Mouse (Mus musculus): ENCODE data around the gene Lmf2. TPM values are rescaled to one million over a fixed set of nuclear protein-coding genes. Genes with fewer than 3 reads are reported as not detected.
A peak's percentile ranks its signal among the peaks of the same experiment; 100 is the strongest.

Gene Lmf2
- polyA plus RNA-seq, 1 experiment from 2014 or later: 41.1 TPM

- H3K4me3 ChIP-seq: no peak overlapping the region
- H3K9ac ChIP-seq: no peak overlapping the region
- H3K9me3 ChIP-seq (replicated peaks): no peaks in the 10 kb centered on the region
- no peak overlapping the region for H3K4me2 ChIP-seq
- no peak overlapping the region for H3K27ac ChIP-seq
- 90% methylated on average over 7 of the region's 7 CpGs for WGBS (ENCODE audit: insufficient replicate concordance)
- ATAC-seq: no peak
- H3K4me1 ChIP-seq: peaks cover 19% of the 10 kb centered on the region
- H3K36me3 ChIP-seq: peaks cover 98% of the 10 kb centered on the region
- H3K27me3 ChIP-seq (replicated peaks): no peaks in the 10 kb centered on the region
Observed at GRCm38 (mm10) chr15:89363051-89363450, 7.6 kb upstream of the Lmf2 start.

DNA sequence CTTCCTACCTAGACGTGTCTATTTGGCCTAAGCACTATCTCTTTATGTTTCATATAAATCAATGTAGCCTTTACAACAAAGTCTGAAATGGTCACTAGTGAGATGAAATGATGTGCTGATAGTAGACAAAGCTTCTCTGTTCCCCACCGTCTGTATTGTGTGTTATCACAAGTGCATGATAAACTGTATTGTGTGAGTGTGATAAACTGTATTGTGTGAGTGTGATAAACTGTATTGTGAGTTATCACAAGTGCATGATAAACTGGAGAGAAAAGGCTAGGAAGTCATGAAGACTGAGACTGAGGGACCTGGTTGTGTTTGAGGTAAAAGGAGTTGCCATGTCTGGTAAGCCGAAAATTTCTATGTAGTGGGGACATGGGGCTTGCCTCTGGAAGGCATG is 3.3 kb upstream of the Lmf2 start:
- Histone ChIP-seq H3K9me3 (replicated peaks) (no peaks in the 10 kb centered on the region), H3K27me3 (replicated peaks) (no peaks in the 10 kb centered on the region), H3K4me2 (0 out of 2 replicates have a peak overlapping the region, but pooled peaks have one; percentile 7), H3K36me3 (peaks cover 61% of the 10 kb centered on the region), H3K4me1 (peaks cover 44% of the 10 kb centered on the region), H3K27ac (no peak overlapping the region), H3K4me3 (no peak overlapping the region), H3K9ac (no peak overlapping the region; the same call in 1 of the 2 replicates)
- WGBS (ENCODE audit: insufficient replicate concordance): 31% methylated on average over 3 of the region's 3 CpGs
- no peak for ATAC-seq

- Histone ChIP-seq H3K9ac (peak overlapping the region; percentile 91), H3K9me3 (replicated peaks) (no peaks in the 10 kb centered on the region), H3K4me2 (peak overlapping the region; percentile 92), H3K27ac (peak overlapping the region; percentile 86), H3K4me1 (peaks cover 46% of the 10 kb centered on the region), H3K27me3 (replicated peaks) (no peaks in the 10 kb centered on the region), H3K36me3 (peaks cover 61% of the 10 kb centered on the region), H3K4me3 (peak overlapping the region; percentile 80)
- WGBS (ENCODE audit: insufficient replicate concordance): under 1% methylated on average over 15 of the region's 15 CpGs
- peak; percentile 63 for ATAC-seq
Observed at GRCm38 (mm10) chr15:89356372-89356771, 913 bp upstream of the Lmf2 start.

DNA sequence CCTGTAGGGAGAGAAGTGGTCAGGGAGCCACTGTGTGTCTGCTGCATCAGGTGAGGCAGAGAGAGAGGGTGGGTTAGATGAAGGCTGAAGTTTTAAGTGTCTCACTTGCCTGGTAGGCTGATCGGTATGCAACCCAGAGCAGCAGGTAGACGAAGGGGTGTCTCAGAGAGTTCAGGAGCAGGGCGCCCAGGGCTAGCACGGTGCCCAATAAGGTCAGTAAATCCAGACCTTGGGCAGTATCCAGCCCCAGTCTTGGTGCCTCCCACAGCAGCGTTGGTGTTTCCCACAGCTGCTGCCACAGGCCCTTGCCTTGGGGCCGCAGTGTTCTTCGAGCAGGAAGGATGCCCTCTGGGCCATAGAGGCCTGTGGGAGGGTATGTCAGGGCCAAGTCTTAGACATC is 1.0 kb downstream of the Lmf2 start:
- H3K4me1 ChIP-seq: peaks cover 41% of the 10 kb centered on the region
- H3K27me3 ChIP-seq (replicated peaks): no peaks in the 10 kb centered on the region
- no peak for ATAC-seq
- WGBS (ENCODE audit: insufficient replicate concordance): 69% methylated on average over 7 of the region's 7 CpGs
- no peaks in the 10 kb centered on the region for H3K9me3 ChIP-seq (replicated peaks)
- peaks cover 60% of the 10 kb centered on the region for H3K36me3 ChIP-seq
- peak overlapping the region; percentile 84; the same call in 1 of the 2 replicates for H3K27ac ChIP-seq
- H3K4me3 ChIP-seq: peak overlapping the region; percentile 80
- peak overlapping the region; percentile 91 for H3K9ac ChIP-seq
- peak overlapping the region; percentile 92 for H3K4me2 ChIP-seq

GRCm38 (mm10) chr15:89353837-89354236 is 1.6 kb downstream of the Lmf2 start:
- WGBS (ENCODE audit: insufficient replicate concordance): 93% methylated on average over 16 of the region's 16 CpGs
- H3K36me3 ChIP-seq: peaks cover 56% of the 10 kb centered on the region
- H3K4me2 ChIP-seq: peak overlapping the region; percentile 92

DNA sequence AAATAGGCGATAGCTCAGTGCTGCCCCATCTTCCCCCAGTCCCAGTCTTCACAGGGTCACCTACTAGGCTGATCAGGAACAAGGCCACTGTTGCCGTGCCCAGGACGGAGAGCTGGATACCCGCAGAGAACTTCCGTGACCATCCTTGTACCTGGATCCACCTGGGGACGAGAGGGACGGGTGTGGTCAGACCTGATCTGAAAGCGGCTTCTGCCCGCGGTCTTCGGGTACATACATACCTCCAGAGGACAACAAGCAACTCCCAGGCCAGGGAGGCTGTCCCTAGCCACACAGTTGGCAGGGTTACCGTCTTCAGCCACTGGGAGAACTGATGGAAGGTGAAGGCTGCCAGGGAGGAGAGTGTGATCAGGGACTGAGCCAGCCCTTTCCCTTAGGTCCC is 2.7 kb downstream of the Lmf2 start:
- H3K27ac ChIP-seq: no peak overlapping the region
- H3K4me1 ChIP-seq: peaks cover 24% of the 10 kb centered on the region
- no peak overlapping the region for H3K4me3 ChIP-seq
- H3K36me3 ChIP-seq: peaks cover 47% of the 10 kb centered on the region
- H3K9ac ChIP-seq: no peak overlapping the region
- no peak overlapping the region for H3K4me2 ChIP-seq
- H3K9me3 ChIP-seq (replicated peaks): no peaks in the 10 kb centered on the region
- no peaks in the 10 kb centered on the region for H3K27me3 ChIP-seq (replicated peaks)
- 91% methylated on average over 12 of the region's 12 CpGs for WGBS (ENCODE audit: insufficient replicate concordance)
- ATAC-seq: no peak

More at GRCm38 (mm10) chr15:89353837-89354236, 1.6 kb downstream of the Lmf2 start:
- Histone ChIP-seq H3K27ac (no peak overlapping the region), H3K9ac (peak overlapping the region; percentile 91), H3K27me3 (replicated peaks) (no peaks in the 10 kb centered on the region), H3K4me1 (peaks cover 34% of the 10 kb centered on the region), H3K4me3 (peak overlapping the region; percentile 80), H3K9me3 (replicated peaks) (no peaks in the 10 kb centered on the region)
- no peak for ATAC-seq

GRCm38 (mm10) chr15:89352054-89352453 is 3.4 kb downstream of the Lmf2 start:
- ATAC-seq: no peak

DNA sequence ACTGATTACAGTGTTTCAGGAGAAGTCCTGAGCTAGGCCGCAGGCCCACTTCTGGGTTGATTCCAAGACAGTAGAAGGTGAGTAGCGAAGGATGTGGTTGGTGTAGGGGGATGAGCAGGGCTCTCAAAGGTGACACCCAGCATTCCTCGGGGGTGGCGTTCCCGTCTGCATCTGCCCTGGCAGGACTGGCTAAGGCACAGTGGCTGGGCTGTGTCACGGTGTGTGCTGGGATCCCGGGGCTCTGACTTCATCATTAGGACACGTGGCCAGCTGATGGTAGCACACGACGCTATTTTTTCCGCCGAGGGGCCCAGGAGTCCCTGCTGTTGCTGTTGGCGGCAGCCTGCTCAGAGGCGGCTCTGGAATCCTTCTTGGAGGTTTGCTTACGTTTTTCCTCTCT is 4.2 kb downstream of the Lmf2 start:
- ATAC-seq: no peak
- WGBS (ENCODE audit: insufficient replicate concordance): 85% methylated on average over 15 of the region's 15 CpGs
- no peak overlapping the region for H3K4me3 ChIP-seq
- H3K36me3 ChIP-seq: peaks cover 47% of the 10 kb centered on the region
- H3K9ac ChIP-seq: no peak overlapping the region
- no peak overlapping the region for H3K4me2 ChIP-seq
- no peak overlapping the region for H3K27ac ChIP-seq
- no peaks in the 10 kb centered on the region for H3K27me3 ChIP-seq (replicated peaks)
- H3K9me3 ChIP-seq (replicated peaks): no peaks in the 10 kb centered on the region
- peaks cover 14% of the 10 kb centered on the region for H3K4me1 ChIP-seq

More at GRCm38 (mm10) chr15:89352054-89352453, 3.4 kb downstream of the Lmf2 start:
- peaks cover 17% of the 10 kb centered on the region for H3K4me1 ChIP-seq
- H3K27me3 ChIP-seq (replicated peaks): no peaks in the 10 kb centered on the region
- no peak overlapping the region for H3K9ac ChIP-seq
- no peak overlapping the region for H3K27ac ChIP-seq
- no peak overlapping the region for H3K4me3 ChIP-seq
- H3K4me2 ChIP-seq: no peak overlapping the region
- WGBS (ENCODE audit: insufficient replicate concordance): 93% methylated on average over 14 of the region's 14 CpGs
- no peaks in the 10 kb centered on the region for H3K9me3 ChIP-seq (replicated peaks)
- peaks cover 47% of the 10 kb centered on the region for H3K36me3 ChIP-seq

GRCm38 (mm10) chr15:89350447-89350846 is 5.0 kb downstream of the Lmf2 start:
- Histone ChIP-seq H3K4me2 (no peak overlapping the region), H3K36me3 (peaks cover 47% of the 10 kb centered on the region), H3K9me3 (replicated peaks) (no peaks in the 10 kb centered on the region), H3K9ac (no peak overlapping the region), H3K4me1 (peaks cover 14% of the 10 kb centered on the region), H3K4me3 (no peak overlapping the region), H3K27ac (no peak overlapping the region), H3K27me3 (replicated peaks) (no peaks in the 10 kb centered on the region)
- no peak for ATAC-seq
- WGBS (ENCODE audit: insufficient replicate concordance): 84% methylated on average over 5 of the region's 5 CpGs

GRCm38 (mm10) chr15:89343325-89343724 is 12.1 kb downstream of the Lmf2 start:
- 56% methylated on average over 3 of the region's 3 CpGs for WGBS (ENCODE audit: insufficient replicate concordance)
- H3K9ac ChIP-seq: no peak overlapping the region
- H3K4me1 ChIP-seq: no peaks in the 10 kb centered on the region
- no peak overlapping the region for H3K4me2 ChIP-seq
- no peak for ATAC-seq
- no peaks in the 10 kb centered on the region for H3K36me3 ChIP-seq
- no peak overlapping the region for H3K4me3 ChIP-seq
- no peaks in the 10 kb centered on the region; the same call in 1 of the 2 replicates for H3K27me3 ChIP-seq (replicated peaks)
- H3K27ac ChIP-seq: no peak overlapping the region
- H3K9me3 ChIP-seq (replicated peaks): no peaks in the 10 kb centered on the region

GRCm38 (mm10) chr15:89341678-89342077 is 13.8 kb downstream of the Lmf2 start:
- 48% methylated on average over 1 of the region's 1 CpGs for WGBS (ENCODE audit: insufficient replicate concordance)
- H3K9ac ChIP-seq: no peak overlapping the region
- ATAC-seq: no peak
- no peaks in the 10 kb centered on the region for H3K36me3 ChIP-seq
- H3K4me3 ChIP-seq: no peak overlapping the region
- no peaks in the 10 kb centered on the region for H3K9me3 ChIP-seq (replicated peaks)
- no peak overlapping the region for H3K27ac ChIP-seq
- H3K4me2 ChIP-seq: no peak overlapping the region
- H3K27me3 ChIP-seq (replicated peaks): no peaks in the 10 kb centered on the region; the same call in 1 of the 2 replicates
- no peaks in the 10 kb centered on the region for H3K4me1 ChIP-seq

DNA sequence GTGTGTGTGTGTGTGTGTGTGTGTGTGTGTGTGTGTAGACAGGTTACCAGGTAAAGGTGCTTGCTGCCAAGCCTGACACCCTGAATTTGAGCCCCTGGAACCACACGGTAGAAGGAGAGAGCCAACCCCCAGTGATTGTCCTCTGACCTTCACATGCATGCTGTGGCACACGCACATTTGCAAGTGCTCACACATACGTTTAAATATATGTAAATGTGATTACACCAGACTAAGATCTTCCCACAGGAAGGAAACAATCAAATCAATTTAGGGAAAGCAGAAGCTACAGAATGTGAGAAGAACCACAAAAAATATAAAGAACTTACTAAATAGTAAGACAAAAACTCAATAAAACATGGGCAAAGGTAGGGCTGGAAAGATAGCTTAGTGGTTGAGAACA is 15.3 kb downstream of the Lmf2 start:
- H3K4me2 ChIP-seq: no peak overlapping the region
- no peaks in the 10 kb centered on the region; the same call in 1 of the 2 replicates for H3K27me3 ChIP-seq (replicated peaks)
- no peaks in the 10 kb centered on the region for H3K4me1 ChIP-seq
- H3K27ac ChIP-seq: no peak overlapping the region
- H3K4me3 ChIP-seq: no peak overlapping the region
- no peaks in the 10 kb centered on the region for H3K36me3 ChIP-seq
- ATAC-seq: no peak
- H3K9me3 ChIP-seq (replicated peaks): no peaks in the 10 kb centered on the region
- 43% methylated on average over 3 of the region's 3 CpGs for WGBS (ENCODE audit: insufficient replicate concordance)
- no peak overlapping the region for H3K9ac ChIP-seq

- Histone ChIP-seq H3K27ac (no peak overlapping the region), H3K4me2 (no peak overlapping the region), H3K4me1 (no peaks in the 10 kb centered on the region), H3K4me3 (no peak overlapping the region), H3K9me3 (replicated peaks) (no peaks in the 10 kb centered on the region), H3K27me3 (replicated peaks) (peaks cover 2% of the 10 kb centered on the region; the same call in 1 of the 2 replicates), H3K36me3 (no peaks in the 10 kb centered on the region), H3K9ac (no peak overlapping the region)
- 47% methylated on average over 2 of the region's 2 CpGs for WGBS (ENCODE audit: insufficient replicate concordance)
- no peak for ATAC-seq
Observed at GRCm38 (mm10) chr15:89339696-89340095, 15.8 kb downstream of the Lmf2 start.
